Mouse (Mus musculus): ENCODE measurements around the gene Pdzph1. TPM values are rescaled to one million over a fixed set of nuclear protein-coding genes. Genes with fewer than 3 reads are reported as not detected.

The Pdzph1 gene
- polyA plus RNA-seq (2012; rRNA removed) = not detected in 2 replicates

- DNase-seq (ENCODE audit: low spot score) = no peak
Observed at GRCm38 (mm10) chr17:58991275-58991674, at the start of gene Pdzph1. Pdzph1 (minus strand) TSS chr17:58991375.

GRCm38 (mm10) chr17:59039754-59040153 is 48.6 kb upstream of the Pdzph1 start:
- DNase-seq (ENCODE audit: low spot score) = no peak

GRCm38 (mm10) chr17:59033445-59033844 is 42.3 kb upstream of the Pdzph1 start:
- no peak for DNase-seq (ENCODE audit: low spot score)

GRCm38 (mm10) chr17:59026336-59026735 is 35.2 kb upstream of the Pdzph1 start:
- no peak for DNase-seq (ENCODE audit: low spot score)

- no peak for DNase-seq (ENCODE audit: low spot score)
Observed at GRCm38 (mm10) chr17:59024502-59024901, 33.3 kb upstream of the Pdzph1 start.

GRCm38 (mm10) chr17:59023971-59024370 is 32.8 kb upstream of the Pdzph1 start:
- no peak for DNase-seq (ENCODE audit: low spot score)

GRCm38 (mm10) chr17:59018666-59019065 is 27.5 kb upstream of the Pdzph1 start:
- DNase-seq (ENCODE audit: low spot score) = no peak

- peak; percentile 54 for DNase-seq (ENCODE audit: low spot score)
Observed at GRCm38 (mm10) chr17:59013091-59013459, 21.9 kb upstream of the Pdzph1 start, which contains the start of gene Nudt12. Nudt12 (minus strand) TSS chr17:59013372.

GRCm38 (mm10) chr17:59012421-59013090 is 21.4 kb upstream of the Pdzph1 start:
- DNase-seq (ENCODE audit: low spot score) = no peak

GRCm38 (mm10) chr17:59011546-59012307 is 20.6 kb upstream of the Pdzph1 start:
- no peak for DNase-seq (ENCODE audit: low spot score)

- no peak for DNase-seq (ENCODE audit: low spot score)
Observed at GRCm38 (mm10) chr17:58973237-58973636, 17.9 kb downstream of the Pdzph1 start.

- no peak for DNase-seq (ENCODE audit: low spot score)
Observed at GRCm38 (mm10) chr17:58959905-58960304, 31.3 kb downstream of the Pdzph1 start.

- DNase-seq (ENCODE audit: low spot score) = no peak
Observed at GRCm38 (mm10) chr17:58957055-58957454, 34.1 kb downstream of the Pdzph1 start.

- no peak for DNase-seq (ENCODE audit: low spot score)
Observed at GRCm38 (mm10) chr17:58943015-58943822, 48.0 kb downstream of the Pdzph1 start.

GRCm38 (mm10) chr17:58938598-58938997 is 52.6 kb downstream of the Pdzph1 start:
- no peak for DNase-seq (ENCODE audit: low spot score)

GRCm38 (mm10) chr17:58937533-58937932 is 53.6 kb downstream of the Pdzph1 start:
- DNase-seq (ENCODE audit: low spot score) = no peak

GRCm38 (mm10) chr17:58932983-58933280 is 58.2 kb downstream of the Pdzph1 start:
- DNase-seq (ENCODE audit: low spot score) = no peak

- DNase-seq (ENCODE audit: low spot score) = no peak
Observed at GRCm38 (mm10) chr17:58932279-58932982, 58.7 kb downstream of the Pdzph1 start.

- no peak for DNase-seq (ENCODE audit: low spot score)
Observed at GRCm38 (mm10) chr17:58924754-58925546, 66.2 kb downstream of the Pdzph1 start.

- DNase-seq (ENCODE audit: low spot score) = no peak
Observed at GRCm38 (mm10) chr17:58923901-58924476, 67.2 kb downstream of the Pdzph1 start.

Data from urinary bladder, adult 2 months (tissue).